Mouse (Mus musculus) urinary bladder, postnatal 4 days (tissue): ENCODE data around the gene Hyal3.

Experiments used
- DNase-seq, 2 experiments: peaks; one replicate each; pipeline ENCODE4 v3.0.0; 2021 to 2022; ENCODE audit warnings: low spot score in 2 of 2

Hyal3 gene

DNA sequence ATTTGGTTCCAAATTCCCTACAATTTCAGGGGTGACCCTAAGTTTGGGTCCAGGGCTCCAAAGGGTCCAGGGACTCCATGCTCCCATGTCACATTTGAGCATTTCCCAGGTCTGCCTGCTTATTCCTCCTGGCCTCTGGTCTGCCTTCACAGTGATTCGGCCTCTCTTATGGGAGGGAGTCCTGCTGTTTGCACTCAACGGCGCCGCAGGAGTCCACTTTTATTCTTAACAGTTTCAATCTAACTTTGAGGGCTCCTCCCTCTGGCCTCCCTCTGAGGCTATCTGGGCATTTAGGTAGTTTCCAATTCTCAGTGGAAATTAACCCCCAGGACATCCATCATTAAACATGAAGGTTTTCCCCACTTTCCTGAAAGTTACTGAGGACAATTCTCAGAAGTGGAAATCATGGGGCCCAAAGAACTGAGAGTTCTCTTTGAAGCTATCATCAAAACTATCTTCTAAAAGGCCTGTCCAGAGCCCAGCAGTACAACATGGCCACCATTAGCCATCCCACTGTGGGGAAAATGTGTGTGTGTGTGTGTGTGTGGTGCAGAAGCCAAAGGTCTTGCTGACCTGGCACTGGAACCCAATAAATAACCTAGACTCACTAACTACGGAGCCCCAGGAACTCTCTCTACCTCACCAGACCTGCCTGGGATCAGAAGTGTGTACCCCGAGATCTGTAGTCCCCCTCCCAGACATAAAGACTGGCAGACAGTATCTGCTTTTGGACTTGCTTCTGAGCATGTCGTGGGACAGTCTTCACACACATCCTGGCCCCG lies 13.9 kb downstream of the Hyal3 start:
- no peak for DNase-seq

DNA sequence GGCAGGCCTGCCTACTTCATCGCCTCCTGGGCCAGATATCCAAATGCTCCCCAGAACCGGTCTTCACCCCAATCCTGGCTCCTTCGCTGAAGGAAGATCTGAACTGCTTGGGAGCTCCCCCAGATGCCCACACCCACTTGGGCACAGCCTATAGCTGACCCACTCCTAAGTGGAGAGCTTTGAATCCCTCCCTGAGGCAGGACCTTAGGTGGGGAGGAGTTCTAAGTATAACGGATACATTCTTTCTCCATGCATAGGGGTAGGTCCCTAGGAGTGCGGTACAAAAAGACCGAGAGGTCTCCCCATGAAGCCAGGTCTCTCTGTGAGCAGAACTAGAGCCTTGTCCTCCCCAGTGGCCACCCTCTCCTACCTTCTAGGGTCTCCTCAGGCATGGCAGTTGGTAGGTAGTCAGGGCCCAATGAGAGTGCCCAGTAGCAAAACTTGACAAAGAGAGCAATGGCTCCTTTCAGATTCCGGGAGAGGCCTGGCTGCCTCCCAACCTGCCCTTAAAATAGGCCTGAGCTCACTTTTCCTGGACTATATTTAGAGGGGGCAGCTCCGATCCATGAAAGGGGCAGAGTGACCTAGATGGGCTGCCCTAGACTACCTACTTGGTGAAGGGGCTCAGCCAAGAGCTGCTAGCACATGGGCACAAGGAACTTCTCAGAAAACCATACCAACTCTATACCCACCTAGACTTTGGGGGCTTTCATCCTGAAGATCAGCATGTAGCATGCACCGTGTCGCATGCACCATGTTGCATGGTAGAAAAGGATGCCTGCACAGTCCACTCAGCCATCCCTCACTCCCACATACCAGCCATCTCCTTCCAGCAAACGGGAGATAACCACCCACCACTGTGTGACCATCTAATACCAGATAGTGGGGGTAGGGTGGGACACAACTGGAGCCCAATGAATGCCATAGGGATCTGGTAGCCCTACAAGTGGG lies 16.3 kb downstream of the Hyal3 start:
- no peak for DNase-seq

DNA sequence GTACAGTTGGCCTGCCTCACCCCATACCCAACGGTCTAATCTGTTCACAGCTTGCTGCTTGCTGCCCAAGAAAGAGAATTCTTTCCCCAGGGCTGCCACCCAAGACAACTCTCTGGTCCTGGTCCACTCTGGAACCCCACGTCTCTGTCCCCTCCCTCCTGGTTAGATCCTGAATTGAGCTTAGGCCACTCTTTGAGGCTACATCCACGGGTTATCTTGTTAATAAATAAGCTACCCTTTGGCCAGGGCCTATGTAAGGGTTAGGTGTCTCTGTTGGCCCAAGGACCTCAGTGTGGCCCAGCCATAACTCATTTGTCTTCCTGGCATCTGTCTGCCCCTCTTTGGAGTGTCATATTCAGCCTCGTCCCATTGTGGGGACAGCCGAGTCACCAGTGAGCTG lies 17.8 kb downstream of the Hyal3 start:
- DNase-seq, result no peak

DNA sequence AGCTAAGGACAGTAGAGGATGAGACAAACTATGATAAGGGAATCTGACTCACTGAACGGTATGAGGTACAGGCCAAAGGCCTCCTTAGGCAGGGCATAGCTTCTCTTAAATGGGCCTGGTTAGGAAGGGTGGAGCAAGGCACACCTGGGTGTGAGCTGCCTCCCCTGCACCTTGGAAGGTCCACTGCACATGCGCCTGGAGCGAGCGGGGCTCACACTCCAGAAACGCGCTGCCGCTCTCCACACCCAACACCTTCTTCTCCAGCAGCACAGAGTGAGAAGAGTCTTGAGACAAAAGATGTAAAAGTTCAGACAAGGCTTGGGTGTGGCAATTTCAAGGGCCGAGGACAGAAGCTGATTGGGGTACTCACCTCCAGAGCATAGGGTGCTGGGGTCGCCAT lies 18.8 kb downstream of the Hyal3 start:
- DNase-seq, result no peak

DNA sequence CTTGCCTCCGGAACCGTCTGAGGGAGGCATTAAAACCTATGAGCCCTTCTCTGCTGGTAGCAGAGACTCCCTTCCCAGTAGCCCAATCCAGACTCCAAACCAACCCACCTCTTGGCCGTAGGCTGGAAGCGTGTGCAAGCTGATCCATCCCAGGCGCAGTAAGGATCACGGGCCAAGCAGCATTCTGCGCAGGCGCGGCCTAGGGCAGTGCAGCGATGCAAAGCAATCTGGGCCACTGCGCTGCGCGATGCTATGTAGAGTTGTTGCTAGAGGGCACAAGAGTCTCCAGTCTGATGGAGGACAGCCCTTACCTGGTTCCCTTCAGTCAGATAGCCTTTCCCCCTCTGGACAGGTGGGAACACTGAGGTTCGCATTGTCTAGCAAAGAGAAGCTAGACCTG lies 19.2 kb downstream of the Hyal3 start:
- DNase-seq, result no peak

DNA sequence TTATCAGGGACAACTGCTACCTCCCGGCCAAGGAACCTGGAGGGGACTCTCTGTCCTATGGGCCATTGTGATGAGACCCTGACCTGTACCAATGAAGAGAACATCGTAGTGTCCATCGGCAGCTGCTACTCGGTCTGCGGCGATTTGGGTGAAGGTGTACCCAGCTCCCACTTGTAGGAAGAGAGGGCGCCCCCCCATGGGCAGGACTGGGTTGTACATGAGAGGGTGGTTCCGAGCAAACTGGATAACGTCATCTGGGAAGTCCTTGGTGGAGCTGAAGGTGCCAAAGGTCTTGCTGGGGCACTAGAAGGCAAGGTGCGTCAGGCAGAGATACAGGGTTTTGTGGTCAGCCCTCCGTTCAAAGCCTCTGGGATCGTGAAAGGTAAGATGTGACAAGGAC lies 20.1 kb downstream of the Hyal3 start:
- no peak for DNase-seq

DNA sequence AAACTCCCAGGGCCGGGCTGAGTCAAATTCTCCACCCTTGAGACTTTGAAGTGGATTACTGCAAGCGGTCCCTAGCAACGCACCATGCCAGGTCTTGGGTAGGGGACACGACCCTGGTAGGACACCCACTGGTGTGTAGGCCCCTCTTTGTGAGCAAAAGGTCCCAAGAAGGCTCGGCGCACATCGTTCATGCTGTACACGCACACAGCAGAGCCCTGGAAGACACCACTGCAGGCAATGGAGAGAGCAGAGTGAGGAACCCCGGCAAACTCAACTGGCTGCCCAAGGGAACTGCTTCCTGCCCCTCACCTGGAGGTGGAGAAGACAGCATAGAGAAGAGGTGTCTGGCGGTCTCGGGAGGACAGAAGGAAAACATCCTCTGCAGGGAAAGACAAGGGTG lies 20.7 kb downstream of the Hyal3 start:
- no peak for DNase-seq

DNA sequence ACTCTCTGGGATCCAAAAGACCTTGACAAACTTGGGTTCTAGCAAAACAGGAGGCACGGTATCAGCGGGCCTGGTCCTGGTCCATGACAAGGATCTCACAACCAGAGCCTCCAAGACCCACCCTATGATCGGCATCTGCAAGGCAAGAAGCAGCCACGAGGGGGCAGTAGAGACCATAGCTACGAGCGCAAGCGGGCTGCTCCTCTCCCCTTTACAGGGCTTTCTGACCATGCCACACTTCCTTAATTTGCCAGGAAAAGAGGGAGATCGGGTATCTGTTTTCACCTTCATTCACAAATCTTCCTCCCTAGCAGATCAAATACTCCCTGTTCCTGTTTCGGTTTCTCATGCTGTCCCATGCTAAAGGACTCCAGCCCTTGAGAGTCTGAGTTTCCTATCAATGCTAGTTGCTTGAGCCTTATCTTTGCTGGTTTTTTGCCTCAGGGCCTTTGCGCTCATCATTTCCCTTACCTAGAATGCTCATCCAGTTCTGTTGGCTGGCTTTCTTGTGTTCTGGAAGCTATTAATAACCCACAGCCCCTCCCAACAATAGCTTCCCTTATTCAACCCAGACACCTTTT lies 21.5 kb downstream of the Hyal3 start:
- DNase-seq, result peak; percentile 85 to 96

DNA sequence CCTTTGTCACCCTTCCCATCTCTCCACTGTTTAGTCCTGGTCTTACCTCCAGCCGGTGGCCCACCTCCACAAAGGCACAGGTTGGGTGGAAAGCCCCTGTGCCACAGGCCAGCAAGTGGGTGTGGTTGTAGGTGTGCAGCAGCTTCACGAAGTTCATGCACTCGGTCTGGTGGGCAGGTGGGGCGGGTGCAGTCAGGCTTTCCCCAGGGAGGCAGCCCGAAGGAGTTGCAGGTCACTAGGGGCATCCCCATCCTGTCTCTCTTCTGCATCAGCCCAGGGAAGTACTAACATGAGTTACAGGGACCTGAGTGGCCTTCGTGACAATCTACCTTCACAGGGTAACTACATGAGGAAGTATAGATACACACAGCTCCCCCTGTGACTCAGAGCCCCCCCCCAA lies 22.6 kb downstream of the Hyal3 start:
- DNase-seq, result no peak

DNA sequence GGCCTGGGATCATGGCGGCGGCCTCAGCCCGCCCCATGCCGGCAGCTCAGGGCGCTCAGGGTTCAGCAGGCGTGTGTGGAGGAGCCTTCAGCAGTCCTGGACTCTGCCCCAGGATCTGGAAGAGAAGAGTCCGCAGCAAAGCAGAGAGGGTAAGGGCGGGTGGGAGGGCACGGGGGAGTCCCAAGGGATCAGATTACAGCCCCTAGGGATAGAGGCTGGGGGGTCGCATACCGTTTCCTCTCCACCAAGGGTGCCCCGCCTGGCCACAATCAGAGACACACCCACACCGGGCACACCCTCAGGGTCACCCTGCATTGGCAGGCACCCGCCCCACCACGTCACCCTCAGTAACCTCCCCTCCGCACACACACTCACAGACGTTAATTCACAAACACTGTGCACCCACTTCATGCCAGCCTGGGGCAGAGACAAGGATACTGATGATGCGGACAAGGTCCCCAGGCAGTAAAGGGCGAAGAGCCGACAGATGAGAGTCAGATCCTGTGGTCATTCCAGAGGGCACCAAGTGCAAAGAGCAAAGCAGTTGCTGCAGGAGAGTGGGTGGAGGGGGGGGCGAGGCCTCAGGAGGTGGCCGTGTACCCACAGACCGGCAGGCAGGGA lies 24.5 kb downstream of the Hyal3 start:
- no peak for DNase-seq

DNA sequence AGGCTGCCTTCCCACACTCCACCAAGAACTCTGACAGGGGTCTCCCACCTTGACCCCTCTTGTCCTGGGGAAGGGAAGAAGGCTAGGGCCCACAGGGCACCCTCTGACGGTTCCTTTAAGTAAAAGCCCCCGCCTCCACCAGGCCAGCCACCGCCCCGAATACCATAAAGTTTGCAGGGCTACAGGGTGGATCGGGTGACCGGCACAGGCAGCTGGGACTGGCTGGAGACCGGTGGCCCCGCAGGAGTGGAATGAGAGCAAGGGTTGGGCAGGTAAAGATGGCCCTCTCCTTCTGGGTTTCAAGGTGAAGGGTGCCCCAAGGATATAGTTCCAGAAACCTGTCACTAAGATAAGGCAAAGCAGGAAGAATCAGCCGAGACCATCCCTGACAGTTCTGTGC lies 26.0 kb downstream of the Hyal3 start:
- no peak for DNase-seq

DNA sequence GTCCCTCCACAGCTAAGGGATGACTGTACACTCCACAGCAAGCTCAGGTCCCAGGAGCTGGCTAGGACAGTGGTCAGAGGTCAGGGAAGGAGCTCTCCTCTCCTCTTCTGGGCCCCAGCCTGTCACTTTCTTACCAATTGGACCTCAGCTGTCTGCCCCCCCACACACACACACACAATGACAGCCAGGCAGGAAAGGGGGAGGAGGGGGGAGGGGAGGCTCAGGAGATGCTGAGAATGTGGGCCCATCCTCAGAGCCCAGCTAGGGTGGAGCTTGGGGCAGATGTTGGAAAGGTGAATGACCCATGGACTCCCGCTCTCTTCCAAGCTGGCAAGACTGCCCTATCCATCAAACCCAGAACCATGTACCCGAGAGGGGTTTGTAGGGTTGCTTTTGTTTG lies 26.4 kb downstream of the Hyal3 start:
- DNase-seq, result no peak

DNA sequence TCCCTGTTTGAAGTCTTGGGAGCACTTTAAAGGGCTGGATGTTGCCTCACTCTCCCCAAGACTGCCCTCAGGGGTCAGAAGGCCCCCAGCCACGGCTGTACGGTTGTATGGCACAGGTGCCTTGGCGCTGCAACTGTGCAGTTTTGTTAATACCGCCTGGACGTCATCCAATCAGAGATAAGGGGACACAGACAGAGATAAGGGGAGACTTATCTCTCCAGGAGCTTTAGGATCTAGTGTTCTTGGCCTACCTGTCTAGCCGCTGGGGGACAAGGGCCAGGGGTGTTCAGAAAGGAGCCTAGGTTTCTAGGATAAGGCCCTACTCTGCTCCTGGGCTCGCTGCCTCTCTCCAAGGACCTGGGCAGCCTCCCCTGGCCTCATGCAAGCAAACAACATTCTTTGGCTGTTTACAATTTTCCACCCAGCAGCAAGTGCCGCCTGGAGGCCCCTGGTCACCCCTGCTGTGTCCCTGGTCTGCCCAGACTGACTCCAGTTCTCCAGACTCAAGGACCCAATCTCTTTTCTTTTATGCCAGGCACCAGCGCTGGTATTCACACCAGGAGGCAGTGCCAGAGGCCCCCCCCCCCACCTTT lies 27.1 kb downstream of the Hyal3 start:
- DNase-seq, result no peak

DNA sequence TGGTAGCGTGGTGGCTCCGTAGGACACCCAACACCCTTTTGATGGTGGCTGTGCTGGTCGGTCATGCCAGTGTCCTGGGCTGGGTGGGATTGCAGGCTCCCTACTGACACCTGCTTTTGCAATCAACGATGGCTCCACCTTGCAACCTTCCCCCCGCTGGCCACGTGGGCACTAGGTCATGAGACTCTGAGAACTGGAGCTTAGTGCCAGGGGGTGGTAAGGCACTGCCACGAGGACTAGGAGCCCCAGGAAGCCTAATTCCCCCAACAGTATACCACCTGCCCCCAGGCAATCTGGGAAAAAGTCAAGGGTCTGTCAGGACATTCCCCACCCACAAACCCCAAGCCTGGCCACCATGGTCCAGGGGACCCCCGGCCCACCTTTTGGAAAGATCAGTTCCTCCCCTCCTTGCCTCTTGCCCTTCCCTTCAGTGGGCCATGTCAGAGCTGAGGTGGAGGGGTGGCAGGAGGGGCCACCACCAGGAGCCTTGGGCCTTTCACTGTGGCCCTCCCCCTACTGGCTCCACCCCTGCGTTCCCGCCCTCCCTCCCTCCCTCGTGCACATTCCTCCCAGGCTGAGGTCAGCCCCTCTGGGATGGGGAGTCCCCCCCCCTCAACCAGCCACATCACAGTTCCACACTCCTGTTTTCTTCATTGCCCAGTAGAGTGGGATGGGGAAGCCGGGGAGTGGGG lies 28.3 kb downstream of the Hyal3 start, which contains the start of gene Sema3b:
Gene Sema3b, minus strand, starts transcription at position 489 of the 692 bp plus-strand sequence.
- no peak for DNase-seq

DNA sequence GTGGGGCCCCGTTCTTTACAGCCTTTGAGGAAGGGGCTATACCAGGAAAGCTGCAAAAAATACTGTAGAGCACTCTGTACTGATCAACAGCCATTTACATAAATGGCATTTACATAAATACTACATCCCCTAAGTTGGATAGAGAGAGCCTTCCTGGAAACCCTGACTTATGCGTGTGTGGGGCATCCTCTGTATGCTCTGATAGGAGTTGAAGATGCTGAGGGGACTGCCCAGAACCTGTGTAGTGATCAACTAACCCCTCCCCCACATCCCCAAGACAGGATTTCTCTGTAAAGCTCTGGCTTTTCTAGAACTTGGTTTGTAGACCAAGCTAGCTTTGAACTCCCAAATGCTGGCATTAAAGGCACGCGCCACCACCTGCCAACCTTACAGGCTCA lies 28.8 kb downstream of the Hyal3 start:
- no peak for DNase-seq

DNA sequence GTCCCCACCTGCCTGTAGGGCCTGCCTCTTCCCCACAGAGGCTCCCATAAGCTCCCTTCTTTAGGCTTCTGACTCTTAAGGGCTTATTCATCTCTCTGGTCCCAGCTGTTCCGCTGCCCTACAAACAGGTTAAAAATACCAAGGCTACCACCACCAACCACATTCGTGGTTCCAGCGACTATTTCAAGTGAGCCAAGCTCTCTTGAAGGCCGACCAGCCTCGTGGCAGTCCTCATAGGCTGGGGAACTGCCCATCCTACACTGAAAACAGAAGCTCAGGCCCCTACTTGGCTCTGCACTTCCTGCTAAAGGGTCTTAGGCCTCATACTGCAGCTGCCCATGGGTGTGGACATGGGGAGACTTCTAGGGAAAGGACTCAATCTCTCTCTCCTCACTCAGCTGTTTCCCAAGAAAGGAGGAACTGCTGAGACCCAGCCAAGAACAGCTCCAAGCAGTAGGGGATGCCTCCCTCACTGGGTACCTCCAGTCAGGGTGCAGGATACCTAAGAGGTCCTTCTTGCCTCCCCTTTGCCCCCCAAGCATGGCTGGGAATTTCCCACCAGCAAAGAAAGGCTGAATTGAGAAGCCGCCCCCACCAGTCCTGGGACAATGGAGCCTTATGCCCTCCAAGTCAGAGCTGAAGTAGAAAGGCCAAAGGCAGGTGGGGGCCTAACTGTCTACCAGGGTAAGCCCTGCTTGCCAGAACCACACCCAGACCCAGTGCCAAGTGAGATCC lies 31.0 kb downstream of the Hyal3 start:
- no peak for DNase-seq

DNA sequence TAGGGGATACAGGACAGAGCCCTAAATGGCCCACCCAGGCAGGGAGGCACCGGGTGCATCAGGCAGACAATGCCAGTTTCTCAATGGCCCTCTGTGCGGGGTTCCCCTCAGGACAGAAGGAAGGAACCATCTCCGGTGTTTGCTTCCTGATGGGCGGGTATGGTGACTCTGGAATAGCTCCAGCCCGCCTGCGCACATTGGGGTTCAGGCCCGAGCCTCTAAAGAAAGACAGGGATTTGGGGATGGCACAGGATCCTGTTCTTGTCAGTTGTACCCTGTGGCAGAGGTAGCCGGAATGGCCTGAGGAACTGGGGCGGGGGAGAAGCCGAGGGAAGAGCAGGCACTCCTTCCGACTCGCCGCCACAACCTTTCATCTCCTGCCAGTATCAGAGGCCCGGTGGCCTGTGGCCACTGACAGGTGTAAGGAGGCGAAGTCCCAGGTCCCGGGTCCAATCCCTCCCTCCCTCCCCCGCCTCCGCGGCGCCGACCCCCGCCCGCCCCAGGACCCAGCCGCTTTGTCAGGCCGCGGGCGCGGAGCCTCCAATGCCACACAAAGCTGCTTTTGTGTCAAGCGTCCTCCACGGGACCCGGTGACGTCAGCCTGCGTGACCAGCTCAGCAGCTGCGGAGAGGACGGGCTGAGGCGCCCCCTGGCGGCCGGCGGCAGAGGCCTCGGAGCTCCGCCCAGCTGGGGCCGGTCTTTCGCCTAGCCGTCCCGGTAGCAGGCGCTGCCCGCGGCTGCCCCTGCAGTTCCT lies 31.8 kb downstream of the Hyal3 start:
- DNase-seq, result peak; percentile 97 to 99

DNA sequence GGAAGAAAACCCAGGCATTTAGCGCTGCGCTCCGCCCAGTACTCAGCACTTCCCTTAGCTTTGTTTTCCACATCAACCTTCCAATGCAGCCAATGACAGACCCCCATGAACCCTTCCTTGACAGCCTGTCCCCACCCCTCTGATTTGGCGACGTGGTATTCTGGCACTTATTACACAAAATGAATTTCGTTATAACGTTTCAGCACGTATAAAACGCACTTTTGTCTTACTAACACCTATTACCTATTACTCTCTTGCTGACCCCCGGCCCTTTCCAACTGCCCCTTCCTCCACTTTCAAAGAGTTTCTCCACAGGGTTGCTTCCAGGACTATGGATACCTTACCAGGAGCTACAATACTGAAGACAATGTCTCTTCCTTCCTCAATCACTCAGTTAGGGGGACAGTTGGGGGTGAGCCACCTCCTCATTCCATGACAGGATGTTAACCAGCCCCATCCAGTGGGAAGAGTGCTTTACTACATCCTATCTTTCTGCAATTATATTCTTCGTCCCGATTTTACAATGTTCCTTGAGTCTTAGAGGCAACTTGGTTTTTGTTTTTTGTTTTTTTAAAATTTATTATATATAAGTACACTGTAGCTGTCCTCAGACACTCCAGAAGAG lies 32.4 kb downstream of the Hyal3 start:
- DNase-seq, result no peak

DNA sequence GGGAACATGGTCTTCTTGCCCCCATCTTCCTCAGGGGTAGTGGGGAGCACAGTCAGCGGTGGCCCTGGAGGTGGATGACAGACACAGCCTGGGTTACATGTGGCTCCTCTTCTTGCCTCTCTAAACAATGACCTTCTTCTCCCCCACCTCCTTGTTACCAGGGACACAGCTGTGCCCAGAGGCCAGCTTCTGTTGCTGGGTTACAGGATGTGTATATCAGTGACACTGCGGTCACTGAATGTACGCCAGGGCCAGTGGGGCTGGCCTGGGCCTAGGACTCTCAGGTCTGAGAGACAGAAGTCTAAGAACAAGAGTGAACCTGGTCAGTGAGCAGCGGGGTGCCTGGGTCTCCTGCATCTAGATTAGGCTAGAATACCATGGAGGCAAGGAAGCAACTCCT lies 34.4 kb downstream of the Hyal3 start:
- DNase-seq, result no peak
